Mouse (Mus musculus): ENCODE data around the gene Pgls.

Gene Pgls

DNA sequence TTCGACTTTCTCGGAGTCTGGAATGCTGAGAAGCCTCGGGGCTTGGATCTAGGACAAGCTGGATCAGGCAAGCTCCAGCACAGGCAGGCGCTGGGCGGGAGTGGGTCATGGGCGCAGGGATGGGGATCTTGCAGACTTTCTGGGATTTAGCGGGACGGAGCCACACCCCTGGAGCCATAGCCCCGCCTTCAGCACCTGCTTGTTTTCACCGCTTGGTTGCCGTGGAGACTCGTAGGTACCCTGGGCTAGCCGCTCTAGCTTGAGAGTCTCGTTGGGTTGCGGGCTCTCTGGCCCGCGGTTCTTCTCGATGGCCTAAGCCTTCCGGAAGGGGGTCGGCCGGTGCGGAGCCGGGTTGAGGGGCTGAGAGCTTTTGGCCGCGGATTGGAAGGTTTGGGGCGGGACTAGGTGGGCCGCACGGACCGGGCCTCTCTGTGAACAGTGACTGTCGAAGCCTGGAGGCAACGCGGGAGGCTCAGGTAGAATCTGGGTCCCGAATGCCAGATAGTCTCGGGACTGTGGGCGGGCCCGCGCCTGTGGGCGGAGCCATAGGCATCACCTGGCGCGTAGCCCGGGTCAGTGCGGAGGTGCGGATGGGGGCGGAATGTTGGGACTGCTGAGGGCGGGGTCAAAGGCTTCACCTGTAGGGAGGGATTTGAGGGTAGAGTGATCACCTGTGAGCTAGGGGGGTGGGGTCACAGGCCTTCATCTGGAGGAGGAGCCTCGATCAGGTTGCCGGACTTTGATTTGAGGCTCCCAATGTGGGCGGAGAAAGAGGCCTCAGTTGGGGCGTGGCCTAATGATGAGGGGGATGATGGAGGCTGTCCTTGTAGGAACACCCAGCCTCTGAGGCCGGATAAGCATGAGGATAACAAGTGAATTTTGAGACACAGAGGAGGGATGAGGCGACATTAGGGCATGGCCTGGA is 22.3 kb upstream of the Pgls start:
- peak; percentile 93 for DNase-seq (ENCODE audit: low spot score)

DNA sequence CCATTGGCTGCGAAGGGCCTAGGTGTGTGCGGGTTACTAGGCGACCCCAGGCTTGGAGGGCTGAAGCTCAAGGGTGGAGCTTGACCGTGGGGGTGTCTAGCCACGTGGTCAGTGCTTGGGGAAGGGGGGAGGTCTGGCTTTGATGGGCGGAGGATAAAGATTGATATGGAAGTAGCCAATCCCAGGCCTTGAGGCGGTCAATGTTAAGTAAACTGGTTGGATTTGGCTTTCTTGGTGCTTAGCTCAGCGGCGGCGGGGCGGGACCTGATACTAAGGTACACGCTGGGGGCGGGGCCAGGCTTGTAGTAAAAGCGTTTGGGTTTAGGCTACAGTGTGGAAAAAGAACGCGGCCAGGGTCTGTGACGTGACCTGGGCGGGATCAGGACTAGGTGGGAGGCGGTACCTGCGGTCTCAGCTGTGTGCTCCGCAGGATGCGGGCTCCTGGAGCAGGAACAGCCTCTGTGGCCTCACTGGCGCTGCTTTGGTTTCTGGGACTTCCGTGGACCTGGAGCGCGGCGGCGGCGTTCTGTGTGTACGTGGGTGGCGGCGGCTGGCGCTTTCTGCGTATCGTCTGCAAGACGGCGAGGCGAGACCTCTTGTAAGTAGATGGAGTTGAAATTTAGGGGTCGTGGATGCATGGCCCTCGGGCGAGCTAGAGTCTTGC is 21.6 kb upstream of the Pgls start:
- DNase-seq (ENCODE audit: low spot score), result peak; percentile 98

DNA sequence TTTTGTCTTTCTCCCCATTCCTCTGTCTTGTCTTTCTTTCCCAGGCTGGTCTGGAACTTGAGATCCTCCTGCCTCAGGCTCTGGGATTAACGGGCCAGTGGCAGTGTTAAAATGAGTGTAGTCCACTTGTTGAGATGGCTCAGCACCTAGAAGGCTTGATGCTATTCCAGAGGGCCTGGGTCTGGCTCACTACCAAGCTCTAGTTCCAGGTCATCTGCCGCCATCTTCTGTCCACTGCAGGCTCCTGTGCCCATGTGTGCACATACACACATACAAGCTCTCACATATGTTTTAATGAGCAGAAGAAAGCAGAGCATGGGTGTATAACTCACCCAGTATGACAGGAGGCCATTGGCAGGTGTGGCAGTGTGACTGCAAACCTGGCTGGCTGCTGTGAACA is 19.9 kb upstream of the Pgls start:
- no peak for DNase-seq (ENCODE audit: low spot score)

DNA sequence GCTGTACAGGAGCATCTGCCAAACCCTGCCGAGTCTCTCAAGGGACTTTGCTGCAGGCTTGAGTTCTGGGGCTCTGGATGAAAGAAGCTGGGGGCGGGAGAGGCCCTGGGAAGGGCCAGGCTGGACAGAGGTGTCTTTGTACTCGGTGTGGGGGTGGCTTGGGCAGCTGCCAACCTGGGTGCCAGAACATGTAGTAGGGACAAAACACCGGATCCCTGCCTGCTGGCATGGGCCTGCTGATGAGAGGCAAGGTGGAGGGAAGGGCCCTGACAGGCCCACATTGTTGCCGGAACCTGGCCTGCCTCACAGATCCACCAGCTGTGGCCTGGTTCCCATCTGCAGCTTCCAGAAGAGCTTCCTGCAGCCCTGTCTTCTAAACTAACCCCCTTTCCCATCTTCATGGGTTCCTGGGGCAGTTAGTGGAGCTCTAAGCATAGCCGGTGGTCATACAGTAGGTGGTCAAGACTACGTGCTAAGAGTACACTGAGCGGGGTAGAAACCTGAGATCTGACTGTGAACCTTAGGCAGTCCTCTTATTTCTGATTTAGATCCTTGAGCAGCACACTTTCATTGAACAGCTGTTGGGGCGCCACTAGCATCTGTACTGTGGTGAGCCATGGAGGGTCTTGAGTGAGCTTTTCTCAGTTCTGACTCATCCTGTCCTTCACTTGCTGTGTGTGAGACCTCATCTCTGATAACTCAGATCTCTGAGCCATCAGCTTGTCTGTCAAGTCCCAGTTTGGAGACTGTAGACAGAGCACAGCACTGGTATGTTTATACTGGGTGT is 18.9 kb upstream of the Pgls start:
- DNase-seq (ENCODE audit: low spot score), result peak; percentile 94

DNA sequence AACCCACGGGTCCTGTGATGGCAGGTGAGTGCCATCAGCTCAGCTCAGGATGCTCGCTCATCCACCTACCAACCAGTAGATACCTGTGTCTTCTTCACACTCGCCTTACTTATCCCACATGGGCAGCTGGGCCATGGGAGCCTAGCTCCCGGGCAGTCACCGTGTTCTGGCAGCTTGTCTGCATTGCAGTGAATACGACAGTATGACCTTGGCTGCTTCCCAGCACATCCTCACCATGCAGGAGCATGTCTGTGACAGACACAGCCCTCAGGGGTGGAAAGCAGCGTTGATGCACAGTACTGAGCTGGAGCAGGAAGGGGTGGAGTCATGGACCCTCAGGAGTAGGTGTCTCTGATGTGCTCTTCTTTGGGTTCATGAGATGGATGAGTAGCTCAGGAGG is 17.6 kb upstream of the Pgls start:
- no peak for DNase-seq (ENCODE audit: low spot score)

DNA sequence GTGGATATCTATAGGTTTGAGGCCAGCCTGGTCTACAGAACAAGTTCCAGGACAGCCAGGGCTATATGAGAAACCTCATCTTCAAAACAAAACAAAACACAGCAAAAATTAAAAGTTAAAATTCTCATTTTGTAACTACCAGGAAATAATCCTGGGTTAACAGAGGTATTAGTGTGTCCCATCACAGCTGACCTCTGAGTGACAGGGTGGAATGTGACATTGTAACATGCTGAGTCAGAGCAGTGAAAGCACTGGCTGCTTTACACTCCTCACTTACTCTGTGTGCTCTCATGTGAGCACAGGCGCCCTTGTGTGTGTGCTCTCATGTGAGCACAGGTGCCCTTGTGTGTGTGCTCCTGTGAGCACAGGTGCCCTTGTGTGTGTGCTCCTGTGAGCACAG is 17.0 kb upstream of the Pgls start:
- DNase-seq (ENCODE audit: low spot score), result no peak

DNA sequence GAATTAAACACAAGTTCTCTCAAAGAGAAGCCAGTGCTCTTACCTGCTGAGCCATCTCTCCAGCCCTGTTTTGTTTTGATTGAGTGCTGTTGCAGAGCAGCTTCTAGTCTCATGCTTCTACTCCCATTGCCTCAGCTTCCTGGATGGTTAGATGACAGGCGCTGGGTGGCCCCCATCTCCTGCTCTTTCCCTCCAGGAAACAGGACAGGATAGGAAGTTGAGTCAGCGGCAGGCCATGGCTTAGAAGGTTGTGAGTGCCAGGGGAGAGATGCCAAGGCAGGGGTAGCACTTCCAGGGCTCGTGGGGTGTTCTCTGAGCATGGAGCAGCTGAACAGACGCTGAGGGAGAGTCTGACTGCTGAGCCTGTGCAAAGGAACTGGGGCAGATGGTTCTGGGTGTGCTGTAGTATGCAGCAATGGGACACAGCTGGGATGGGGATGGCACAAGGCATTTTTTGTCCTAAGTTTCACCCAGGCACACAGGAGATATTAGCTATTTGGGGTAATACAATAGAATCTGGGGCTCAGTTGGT is 14.1 kb upstream of the Pgls start:
- no peak for DNase-seq (ENCODE audit: low spot score)

DNA sequence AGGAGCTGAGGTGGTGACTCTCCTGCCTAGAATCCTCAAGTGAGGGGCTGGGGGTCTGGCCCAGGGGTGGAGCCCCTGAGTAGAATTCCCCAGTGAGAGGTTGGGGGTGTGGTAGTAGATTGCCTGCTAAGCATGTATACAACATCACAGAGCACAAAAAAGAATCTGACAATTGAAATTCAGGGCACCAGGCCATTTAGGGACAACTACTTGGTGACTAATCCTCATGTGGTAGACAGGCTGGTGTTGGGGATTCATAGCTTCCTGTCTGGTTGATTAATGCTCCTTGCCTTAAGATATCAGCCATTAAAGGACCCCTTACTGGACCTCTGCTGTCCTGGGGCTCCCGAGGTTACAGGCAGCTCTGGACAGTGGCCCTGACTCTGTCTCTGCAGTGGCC is 13.0 kb upstream of the Pgls start:
- DNase-seq (ENCODE audit: low spot score), result no peak

DNA sequence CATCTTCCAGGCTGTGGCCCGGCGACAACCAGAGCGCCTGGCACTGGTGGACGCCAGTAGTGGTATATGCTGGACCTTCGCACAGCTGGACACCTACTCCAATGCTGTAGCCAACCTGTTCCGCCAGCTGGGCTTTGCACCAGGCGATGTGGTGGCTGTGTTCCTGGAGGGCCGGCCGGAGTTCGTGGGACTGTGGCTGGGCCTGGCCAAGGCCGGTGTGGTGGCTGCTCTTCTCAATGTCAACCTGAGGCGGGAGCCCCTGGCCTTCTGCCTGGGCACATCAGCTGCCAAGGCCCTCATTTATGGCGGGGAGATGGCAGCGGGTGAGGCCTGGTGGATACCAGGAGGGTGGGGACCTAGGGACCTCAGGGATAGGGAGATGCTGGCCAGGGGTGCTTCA is 12.5 kb upstream of the Pgls start:
- no peak for DNase-seq (ENCODE audit: low spot score)

DNA sequence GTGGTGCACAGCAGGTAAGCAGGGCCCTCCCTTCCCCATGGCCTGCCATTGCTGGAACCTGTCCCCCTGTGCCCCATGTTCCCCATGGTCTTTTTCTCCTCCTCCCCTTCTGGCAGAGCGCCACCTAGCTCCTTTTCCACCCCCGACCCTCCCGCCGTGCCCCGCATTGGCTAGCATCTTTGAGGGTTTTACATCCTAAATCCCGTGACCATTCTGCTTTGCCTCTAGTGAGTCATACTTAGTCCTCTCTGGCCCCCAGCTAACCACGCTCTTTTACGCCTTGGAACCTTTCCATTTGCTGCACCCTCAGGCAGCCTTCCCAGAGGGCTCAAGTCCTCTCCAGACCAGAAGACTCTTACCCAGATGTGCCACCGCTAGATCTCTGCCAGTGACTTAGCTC is 11.8 kb upstream of the Pgls start:
- no peak for DNase-seq (ENCODE audit: low spot score)

DNA sequence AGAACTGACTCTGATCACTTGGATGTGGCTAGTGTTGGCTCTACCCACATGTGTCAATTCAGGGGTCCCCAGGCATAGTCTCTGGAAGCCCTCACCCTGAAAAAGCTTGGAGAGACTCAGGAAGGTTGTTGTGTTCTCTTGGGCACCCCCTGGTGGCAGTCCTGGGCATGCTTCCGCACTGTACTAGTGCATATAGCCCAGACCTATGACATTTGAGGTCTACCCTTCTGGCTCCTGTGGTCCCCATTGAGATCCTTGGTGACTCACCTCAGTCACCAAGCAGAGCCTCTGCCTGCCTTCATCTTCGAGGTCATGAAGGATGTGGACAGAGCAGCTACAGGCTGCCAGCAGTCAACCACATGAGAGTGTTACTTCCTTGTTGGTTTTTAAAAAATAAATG is 5.1 kb upstream of the Pgls start:
- DNase-seq (ENCODE audit: low spot score), result peak; percentile 82

DNA sequence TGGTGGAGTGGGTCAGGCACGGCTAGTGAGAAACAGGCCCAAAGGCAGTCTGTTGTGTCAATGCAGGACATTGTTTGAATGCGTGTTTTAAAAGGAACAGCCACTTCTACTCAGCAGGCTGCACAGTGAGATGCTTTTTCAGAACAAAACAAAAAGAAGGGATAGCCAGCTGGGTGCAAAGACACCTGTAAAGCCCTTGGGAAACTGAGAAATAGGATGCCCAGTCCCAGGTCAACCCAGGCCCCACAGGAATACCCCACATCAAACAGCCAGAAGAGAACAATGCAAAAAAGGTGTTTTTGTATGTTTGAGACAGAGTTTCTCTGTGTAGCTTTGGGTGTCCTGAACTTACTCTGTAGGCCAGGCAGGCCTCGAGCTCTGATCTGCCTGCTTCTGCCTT is 3.2 kb upstream of the Pgls start:
- DNase-seq (ENCODE audit: low spot score), result no peak

DNA sequence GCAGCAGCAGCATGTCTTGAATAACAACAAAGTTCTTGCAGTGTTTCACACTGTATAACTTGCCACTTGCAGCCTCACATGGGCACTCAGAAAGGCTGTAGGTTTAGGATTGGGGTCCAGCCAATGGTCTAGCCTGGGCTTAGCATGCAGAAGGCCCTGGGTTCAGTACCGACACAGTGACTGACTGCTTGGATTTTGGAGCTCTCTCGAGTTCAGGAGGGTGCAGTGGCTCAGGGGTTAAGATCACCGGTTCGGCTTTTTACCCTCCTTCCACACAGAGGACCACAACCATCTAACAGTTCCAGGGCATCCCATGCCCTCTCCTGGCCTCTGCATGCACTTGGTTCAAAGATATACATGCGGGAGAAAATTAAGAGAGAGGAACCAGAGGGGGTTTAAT is 959 bp upstream of the Pgls start:
- DNase-seq (ENCODE audit: low spot score), result no peak

DNA sequence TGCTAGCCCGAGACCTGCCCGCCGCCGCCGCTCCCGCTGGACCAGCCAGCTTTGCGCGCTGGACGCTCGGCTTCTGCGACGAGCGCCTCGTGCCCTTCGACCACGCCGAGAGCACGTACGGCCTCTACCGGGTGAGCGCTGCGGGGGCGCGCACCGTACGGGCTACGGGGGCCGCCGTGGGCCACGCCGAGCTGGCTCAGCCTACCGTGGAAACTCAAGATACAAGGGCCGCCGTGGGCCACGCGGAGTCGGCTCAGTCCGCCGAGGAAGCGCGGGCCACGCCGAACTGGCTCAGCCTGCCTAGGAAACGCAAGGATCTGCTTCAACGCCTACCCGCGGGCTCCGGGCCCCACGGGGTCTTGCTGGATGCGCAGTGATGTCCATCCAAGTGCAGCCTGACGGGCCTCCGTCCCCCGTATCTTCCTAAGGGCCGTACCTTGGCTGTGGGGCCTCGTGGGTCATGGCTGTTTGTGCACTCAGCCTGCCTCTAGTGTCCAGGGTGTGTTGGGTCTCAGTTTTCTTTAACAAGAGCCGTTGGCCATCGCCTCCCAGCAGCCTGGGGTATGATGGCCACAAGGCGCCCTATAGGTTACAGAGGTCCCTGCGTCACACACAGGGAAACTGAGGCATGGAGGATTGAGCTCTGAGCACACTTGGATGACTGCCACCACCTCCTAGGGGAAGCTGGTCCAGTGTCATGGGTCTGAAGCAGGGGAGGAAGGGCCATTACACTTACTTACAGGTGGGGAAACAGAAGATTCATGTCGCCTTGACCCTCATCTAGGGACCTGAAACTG is 596 bp downstream of the Pgls start:
- peak; percentile 80 for DNase-seq (ENCODE audit: low spot score)

DNA sequence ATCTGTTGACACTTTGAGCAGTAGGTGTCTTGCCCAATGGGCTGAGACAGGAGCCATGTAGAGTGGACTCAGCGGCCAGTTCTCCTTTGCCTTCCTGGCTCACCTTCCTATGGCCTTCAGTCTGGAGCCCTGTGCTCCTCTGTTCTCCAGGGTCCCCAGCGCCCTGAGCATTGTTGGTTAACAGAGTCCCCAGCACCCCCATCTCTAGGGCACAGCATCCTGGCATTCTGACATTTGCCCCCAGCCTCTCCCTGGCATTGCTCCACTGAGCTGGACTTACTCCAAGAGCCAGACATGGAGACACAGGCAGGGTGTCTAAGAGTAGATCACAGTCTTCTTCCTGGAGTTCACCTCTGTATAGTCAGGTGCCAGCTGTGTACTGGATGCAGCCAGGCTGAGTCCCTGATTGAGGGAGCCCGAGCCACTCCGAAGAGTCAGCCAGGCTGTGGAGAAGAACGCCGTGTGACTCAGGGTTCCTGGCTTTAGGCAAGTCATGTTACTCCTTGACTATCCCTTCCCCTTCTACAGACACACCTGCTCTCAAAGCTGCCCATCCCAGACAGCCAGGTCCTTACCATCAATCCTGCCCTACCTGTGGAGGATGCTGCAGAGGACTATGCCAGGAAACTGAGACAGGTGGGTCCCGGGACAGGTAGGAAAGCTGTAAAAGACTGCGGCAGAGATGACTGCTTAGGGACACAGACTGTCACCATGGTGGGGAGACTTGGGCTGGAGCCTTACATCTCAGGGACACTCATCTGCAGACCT is 1.8 kb downstream of the Pgls start:
- no peak for DNase-seq (ENCODE audit: low spot score)

DNA sequence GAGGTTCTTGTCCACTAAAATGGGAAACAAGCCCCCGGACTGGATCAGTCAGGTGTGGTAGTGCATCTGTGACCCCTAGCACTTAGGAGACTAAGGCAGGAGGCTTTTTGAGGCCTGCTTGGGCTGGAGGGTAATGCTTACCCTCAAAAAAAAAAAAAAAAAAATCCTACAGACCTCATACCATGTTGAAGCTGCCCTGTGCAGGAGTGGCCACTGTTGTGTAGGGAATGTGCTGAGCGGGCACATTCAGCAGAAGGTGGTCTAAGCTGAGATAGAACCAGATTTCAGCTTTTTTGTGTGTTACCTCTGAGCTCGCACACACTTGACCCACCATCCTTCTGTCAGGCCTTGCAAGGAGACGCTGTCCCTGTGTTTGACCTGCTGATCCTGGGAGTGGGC is 2.3 kb downstream of the Pgls start:
- DNase-seq (ENCODE audit: low spot score), result no peak

DNA sequence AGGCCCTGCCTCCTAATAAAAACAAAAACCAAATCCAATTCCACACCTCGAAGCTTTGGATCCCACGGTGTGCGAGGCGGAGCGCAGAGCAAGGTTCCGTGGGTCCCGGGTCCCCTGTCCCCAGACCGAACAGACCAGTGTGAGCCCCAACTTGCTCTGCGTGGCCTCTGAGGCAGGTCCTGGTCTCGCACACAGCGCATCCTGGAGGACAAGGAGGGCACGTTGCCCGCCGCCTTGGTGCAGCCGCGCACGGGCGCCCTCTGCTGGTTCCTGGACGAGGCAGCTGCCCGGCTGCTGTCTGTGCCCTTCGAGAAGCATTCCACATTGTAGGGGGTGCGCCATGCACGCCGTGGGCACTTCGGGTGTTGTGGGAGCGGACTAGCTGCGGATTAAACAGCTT is 3.9 kb downstream of the Pgls start:
- DNase-seq (ENCODE audit: low spot score), result peak; percentile 96

DNA sequence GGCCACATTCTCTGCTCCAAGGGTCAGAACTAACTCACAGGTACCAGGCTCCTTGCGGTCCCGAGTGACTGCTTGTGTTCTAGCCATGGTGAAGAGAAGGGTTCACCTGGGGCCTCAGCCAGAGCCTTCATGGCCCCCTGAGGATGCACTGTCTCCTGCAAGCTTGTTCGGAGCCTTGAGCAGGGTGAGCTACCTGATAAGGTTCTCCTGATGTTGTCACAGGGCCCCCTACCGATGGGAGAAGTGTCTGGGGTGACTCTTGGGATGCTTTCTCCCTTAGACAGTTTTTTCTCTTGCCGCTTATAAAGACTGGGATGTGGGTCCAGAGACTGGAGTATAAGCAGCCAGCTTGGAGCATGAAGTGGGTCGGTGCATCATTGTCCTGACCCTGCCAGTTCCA is 4.4 kb downstream of the Pgls start:
- DNase-seq (ENCODE audit: low spot score), result no peak

DNA sequence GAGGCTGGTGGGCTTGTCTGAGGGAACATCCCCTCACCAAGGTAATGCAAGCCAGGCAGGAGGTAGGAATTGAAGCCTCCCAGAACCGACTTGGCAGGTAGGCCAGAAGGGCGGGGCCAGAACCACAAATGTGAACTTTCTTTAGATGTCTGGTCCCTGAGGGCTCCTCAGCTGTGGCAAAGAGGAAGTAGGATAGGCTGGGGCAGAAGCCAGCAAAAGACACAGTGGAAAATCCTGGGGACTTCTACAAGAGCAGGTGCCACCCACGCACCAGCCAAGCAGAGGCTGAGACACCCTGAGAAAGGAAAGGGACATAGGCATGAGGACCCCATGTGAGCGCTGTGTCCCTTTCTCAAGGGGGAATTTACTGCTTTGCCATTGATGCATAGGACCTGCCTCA is 4.8 kb downstream of the Pgls start:
- DNase-seq (ENCODE audit: low spot score), result no peak

DNA sequence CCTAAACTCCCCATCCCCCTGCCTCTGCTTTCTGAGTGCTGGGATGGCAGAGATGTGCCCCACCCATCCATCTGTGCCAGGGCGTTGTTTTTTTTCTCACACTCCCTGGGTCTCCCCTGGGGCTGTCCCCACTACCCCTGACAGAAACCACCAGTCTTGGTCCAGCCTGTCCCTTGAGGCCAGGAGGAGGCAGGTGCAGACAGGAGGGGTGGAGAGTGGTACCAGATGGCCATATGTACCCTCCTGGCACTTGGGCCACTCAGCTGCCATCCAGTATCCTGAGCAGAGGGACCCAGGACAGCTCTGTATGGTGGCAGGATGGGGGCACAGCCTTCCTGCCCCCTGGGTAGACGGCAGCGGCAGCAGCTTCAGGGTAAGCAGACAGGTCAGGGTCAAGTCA is 5.5 kb downstream of the Pgls start, which contains the start of gene Fam129c:
Gene Fam129c, plus strand, starts transcription at position 198 of the 400 bp plus-strand sequence.
- DNase-seq (ENCODE audit: low spot score), result no peak

DNA sequence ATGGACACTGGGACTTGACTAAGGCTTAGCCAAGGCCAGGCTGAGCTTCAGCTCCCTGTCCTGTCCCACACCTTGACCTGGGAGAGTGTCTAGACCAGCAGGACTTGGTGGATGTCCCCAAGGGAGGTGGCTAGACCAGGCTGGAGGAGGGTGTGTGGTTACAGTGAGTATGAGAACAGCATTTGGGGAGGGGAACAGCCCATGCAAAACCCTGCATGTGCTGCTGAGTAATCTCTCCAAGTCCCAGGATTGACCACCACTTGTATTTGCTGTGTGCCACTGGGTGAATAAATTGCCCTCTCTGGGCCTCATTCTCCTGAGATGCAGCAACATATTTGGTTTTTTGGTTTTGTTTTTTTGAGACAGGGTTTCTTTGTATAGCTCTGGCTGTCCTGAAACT is 6.4 kb downstream of the Pgls start:
- no peak for DNase-seq (ENCODE audit: low spot score)
